Mouse (Mus musculus) thymus, adult 18-20 months (tissue): ENCODE results near the gene Senp1.
A peak's percentile ranks its signal among the peaks of the same experiment; 100 is the strongest.

Source experiments
- DNase-seq, 2 experiments: peaks; one replicate each; pipeline ENCODE4 v3.0.0; 2022; ENCODE audit warnings: mixed read lengths in 2 of 2

Senp1 gene

DNA sequence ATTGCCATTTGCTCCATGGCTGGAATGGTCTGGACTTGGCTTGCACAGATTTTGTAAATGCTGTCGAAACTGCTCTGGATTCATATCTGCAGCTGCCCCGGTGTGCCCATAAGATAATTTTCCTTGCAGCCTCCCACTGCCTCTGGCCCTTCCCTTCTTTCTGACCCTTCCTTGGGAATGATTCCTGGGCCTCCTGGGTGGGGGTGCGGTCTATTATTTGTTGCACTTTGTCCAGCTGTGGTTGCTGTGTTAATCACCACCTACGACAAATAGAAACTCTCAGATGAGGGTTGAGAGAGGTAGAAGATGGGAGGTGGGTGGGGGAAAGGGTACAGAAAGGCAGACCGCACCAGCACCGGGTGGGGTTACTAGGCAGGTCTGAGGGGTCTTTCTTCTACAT, 13.7 kb upstream of the Senp1 start:
- no peak for DNase-seq

DNA sequence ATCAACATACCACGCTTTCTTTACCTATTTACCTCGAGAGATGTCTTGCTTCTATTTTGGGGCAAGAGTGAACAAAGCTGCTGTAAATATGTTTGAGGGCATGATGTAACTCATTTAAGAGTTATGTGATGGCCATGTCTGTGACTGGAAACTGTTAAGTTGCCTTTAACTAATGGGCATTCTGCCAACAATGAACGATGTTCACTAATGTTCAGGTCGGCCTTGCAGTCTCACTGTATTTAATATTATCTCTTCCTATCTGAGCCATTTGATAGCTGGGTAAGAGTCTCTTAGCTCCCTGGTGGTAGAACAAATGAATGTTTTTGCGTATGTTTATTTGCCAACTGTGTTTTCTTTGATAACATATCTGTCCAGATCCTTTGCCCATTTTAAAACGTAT, 13.0 kb upstream of the Senp1 start:
- no peak for DNase-seq

DNA sequence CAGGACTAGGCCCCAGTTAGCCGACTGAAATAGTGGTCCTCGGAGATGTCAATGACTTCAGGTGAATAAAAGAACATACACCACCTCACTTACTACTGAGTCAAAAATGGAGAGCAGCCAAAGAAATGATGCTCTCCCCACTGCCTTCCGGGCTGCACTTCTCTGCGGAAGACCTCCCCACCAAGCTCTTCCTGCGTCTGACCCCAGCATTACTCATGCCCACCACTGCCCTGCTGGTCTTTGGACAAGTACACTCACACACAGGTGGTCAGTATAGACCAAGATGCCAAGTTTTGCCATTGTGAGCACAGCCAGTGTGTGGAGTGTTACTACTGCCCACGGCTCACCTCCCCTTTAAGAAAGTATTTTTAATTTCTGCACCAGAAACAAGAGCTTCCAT, 8.9 kb upstream of the Senp1 start:
- no peak for DNase-seq

DNA sequence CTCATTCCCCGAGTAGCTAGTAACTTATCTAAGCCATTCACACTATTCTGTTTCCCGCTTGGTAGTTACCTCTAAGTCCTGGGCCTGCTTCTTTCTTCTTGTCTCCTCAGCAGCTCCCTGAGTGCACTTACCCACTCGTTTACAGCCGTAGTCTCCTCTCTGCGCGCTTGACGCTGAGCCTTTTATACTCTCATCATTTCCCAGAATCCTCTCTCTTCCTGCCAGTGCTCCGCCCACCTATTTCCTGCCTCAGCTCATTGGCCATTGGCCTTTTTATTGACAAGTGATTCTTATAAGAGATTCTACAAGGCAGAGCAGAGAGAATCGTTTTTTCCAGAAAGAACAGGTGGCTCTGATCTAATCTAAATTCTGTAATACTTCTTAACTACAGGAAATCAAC, 5.0 kb upstream of the Senp1 start:
- DNase-seq, result no peak

DNA sequence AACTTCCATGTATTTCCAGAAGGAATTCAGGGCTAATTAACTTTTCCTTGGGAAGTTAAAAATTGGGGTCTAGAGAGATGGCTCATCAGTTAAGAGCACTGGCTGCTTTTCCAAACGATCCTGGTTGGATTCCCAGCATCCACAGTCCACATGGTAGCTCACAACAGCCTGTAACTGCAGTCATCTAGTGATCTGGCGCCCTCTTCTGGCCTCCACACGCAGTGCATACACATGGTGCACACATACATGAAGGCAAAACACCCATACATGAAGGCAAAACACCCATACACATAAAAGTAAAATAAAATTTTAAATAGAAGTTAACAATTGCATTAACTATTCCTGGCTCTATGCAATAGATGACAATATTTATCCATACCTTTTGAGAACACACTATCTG, 3.4 kb upstream of the Senp1 start:
- no peak for DNase-seq

DNA sequence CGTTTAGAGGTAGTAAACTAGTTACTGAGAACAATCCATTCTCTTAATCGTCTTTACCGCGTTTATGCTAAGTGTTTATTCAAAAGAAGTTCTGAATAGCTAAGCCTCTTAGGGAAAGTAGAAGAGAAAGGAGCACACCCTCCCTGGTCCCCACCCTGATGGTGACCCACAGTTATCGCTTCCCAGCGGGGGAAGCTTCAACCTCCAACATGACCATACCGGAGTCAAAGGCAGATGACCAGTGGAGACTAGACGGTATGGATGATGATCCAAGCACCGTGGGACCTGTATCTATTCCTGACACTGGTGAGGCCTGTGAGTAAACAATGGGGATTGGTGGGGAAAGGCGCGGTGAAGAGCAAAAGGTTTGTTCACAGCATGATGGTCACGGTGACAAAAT, 1.4 kb upstream of the Senp1 start:
- DNase-seq, result no peak

DNA sequence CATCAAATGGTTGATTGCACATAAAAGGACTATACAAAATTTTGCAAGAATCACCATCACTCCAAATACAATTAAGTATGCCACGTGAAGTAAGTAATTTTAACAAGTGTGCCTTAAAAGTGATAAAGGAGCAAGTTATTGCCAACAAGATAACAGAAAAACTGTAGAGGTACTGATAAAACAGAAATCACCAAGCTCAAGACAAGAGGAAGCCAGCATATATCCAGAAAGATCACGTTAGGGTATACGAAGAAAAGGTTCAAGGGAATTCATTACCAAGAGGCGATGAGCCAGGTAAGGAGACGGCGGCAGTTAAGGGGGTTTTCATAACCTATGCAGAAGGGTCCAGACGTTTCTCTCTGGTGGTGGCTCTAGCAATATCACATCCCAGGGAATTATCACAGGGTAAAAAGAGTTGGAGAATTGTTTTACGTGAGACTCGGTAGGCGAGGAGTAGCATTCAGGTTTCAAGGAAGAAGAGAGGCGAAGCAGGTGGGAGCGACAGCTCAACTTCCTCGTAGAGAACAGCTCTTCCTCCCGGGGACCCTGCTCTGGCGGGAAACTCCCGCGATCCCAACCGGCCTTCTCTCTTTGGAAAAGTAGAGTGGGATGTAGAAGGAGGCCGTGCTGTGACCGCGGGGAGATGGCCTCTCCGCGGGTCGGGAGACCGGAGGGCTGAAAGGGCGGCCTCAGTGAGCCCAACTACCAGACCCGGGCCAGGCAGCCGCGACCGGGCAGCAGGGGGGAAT, 998 bp downstream of the Senp1 start, which contains the start of gene Pfkm:
Pfkm (plus strand) TSS at position 218 of the 749 bp plus-strand sequence.
- no peak for DNase-seq

DNA sequence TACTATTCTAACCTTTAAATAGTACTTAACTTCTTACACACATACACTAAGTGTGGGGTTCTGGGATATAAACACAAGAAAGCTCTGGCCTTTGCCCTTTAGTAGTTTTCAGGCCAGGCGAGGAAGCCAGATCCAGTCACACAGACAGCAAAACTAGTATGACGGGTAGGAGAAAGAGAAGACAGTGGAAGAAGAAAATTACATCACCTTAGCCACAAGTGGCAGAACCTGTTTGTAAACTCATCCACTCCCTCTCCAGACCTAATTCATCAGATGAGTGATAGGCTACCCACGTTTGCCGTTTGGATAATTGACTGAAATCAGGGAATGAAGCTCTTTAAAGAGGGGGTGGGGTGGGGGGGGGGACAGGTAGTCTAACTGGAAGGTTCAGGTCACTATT, 1.7 kb downstream of the Senp1 start:
- no peak for DNase-seq

DNA sequence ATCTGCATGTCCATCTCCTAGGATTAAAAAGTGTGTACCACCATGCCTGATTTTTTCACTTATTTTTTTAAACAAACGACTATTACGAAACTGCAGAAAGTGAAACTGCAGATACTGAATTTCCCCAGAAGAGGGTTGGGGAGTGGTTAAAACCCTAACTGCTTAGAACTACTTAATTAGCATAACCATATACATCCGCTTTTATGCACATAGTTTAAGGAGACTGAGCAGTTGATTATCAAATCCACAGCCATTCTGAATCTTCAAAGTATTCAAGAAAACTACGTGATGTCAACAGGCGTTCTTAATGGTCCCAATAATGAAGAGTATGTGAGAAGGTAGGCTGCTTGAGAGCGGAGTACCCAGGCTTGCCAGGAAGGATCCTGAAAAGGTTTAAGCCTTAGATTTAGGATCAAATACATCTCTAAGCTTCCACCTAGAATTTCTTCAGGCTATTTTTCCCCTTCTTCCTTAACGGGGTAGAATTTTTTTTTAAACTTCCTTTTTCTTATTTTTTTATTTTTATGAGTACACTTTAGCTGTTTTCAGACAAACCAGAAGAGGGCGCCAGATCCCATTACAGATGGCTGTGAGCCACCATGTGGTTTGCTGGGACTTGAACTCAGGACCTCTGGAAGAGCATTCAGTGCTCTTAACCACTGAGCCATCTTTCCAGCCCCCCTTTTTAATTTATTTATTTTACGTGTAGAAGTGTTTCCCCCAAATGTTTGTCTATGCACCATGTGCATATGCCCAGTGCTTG, 3.9 kb downstream of the Senp1 start:
- no peak for DNase-seq

DNA sequence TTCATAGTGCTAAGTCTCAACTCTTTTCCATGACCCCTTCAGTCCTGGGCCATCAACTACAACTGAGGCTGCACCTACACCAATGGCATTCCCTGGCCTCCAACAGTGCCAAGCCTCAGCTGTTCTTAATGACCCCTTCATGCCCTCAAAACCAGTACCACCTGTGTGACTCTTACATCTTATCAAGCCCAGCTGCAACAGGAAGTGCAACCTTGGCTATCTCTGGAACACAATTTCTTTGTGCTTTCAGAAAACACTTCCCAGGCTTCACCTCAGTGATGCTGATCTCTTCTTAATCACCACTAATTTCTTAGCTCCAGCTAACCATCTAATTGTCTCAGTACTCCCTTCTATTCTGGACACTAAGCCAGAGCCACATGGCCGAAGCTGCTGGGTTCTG, 4.7 kb downstream of the Senp1 start:
- no peak for DNase-seq

DNA sequence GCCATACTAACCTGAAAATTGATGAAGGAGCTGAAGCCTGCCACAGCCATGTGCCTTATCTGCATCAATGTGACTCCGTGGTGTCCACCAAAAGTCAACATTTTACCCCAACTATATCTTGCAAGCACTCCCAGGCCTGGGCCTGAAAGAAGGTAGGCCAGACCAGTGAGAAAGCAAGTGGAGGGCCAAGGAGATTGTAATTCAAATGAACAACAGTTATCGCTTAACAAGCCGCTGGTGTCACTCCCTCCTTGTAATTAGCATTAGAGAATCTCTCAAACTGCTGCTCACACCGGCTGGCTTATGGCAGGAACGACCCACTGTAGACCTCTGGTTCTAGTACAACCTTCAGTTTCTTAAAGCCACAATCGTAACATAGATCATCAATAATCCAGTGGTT, 16.6 kb downstream of the Senp1 start:
- no peak for DNase-seq

DNA sequence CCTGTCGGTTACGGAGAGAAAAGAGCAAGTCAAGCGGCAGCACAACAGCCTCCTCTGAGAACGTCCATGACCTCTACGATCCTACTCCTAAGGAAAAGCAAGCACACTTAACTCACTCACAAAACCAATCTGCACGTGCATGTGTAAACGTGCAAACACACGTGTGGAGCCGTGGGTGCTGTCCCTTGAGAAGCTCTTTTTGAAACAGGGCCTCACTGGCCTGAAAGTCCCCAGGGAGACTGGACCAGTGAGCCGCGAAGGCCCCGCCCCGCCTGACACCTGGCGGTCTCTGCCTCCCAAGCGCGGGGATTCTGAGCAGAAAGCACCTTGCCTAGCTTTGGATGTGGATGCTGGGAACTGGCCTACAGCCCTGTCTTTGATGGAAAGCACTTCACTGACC, 18.5 kb downstream of the Senp1 start:
- DNase-seq, result no peak

DNA sequence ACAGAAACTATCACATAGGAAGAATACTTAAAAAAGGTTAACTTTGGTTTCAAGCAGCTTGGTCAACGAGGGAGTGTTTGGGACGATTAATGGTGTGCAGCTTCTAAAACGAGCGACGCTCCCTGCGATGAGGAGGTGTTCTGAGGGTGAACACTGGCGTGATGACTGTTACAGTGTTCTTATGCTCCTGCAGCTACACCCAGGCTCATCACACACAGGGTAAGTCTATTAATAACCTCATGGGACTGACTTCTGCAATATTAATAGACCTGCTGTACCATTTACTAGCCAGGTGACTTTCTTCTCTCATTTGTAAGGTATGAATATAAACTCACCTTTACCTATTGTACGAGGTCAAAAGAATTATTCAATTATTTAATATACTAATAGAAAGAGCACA, 19.0 kb downstream of the Senp1 start:
- DNase-seq, result no peak

DNA sequence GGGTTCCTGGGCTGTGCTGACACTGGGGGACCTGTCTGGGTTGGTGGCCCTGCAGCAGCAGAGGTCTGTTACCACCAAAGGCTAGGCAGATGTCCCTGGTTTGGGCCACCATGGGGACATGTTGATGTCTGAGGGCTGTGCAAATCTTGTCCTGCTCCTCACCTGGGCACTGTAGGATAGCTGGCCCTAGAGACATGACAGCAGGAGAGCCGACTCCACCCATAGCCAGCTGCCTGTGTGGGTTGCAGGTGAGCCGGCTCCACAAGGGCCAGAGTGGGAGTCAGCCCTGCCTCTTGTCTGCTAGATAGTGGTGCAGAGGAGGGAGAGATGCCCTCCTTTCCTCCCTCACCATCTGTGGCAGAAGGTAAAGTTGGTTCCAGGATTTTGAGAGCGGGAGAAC, 23.2 kb downstream of the Senp1 start:
- no peak for DNase-seq

DNA sequence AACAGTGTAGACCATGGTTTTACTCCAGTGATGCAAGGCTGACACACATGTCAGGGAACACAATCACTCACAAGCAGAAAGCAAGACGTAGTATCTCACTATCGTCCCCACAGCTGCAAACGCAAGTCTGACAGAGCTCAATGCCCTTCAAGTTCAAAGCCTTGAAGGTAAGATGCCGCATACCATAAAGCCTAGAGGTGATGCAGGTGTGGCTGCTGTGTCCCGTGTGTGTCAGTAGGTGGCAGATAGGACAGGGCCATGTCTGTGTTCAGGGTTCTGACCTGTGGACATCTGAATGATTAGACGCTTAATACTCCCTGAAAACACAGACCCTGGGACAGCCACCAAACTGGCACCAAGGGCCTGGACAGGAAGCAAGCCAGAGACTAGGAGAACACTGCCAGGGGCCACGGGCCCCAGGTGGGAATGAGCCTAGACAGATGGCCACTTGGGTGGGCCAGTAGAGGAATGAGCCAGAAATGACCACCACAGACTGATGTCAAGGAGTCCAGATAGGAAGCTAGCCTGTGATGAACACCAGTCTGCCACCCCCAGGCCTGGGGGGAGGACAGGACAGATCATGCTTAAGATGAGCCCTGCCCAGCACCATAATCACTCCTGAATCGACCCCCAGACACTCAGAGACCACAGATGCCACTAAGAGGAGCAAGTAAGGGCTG, 23.8 kb downstream of the Senp1 start:
- DNase-seq, result peak; percentile 18 to 64

DNA sequence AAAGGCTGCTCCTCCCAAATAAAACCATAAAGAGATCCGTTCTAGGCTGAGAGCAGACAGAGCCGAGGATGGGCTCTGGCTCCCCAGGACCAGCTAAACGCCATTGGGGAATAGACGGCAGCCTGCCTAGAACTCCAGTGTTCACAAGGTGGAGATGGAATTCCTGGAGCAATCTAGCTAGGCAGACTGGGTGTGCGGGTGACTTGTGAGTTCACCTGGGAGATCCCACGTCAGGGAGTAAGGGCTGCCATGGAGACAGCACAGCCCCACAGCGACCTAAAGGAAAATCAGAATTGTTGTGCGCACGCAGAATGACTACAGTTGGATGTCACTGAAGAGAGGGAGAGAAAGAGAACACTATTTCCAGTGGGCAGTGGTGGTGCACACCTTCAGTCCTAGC, 25.0 kb downstream of the Senp1 start:
- DNase-seq, result no peak

DNA sequence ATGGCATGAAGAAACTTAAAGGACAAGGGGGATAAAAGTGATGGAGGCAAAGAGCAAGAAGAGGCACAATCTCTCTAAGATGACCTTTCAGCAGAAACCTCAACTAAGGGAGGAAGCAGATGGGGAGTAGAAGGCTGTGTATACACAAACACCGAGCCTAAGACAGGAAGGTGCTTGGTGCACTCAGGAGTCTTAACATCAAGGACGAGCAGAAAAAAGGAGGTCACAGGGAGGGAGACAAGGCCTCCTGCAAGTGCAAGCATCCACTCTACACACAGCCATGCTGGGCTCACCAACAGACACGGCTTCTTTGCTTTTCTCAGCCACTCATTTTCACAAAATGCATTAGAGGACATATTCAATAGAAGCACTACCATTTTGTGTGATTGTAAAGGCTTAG, 26.1 kb downstream of the Senp1 start:
- peak; percentile 47 to 73 for DNase-seq

DNA sequence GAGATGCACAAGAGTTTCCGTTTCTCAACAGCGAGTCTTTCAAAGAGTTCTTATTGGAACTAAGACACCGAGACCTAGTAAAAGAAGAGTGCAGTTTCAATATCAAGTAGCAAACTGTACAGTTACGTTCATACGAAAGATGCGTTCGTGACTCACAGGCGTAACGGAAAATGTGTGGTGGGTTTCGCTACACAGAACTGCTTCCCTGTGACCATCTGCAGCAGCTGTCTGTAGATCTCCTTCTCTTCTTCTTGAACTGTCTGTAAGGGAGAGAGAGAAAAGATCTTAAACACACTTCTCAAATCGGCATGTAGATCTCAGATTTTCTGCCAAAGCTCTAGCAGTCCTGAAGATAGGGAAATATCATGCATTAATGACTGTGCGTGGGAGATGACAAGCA, 26.9 kb downstream of the Senp1 start:
- DNase-seq, result peak; percentile 19 to 54

DNA sequence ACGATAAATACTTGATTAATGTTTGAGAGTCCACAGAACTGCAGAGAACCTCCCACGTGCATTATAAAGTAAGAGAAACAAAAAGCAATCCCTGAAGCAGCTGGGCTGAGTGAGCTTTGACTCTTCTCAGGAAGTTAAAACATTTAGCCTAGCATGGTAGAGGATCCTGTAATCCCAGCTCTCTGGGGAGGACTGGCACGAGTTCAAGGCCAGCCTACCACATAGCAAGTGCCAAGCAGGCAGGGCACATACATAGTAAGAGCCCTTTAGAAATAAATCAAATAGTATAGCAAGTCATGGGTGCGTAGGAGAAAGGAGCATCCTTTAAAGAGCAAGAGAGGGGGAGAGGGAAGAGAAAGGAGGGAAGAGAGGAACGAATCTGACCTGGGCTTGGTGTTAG, 27.7 kb downstream of the Senp1 start:
- no peak for DNase-seq

DNA sequence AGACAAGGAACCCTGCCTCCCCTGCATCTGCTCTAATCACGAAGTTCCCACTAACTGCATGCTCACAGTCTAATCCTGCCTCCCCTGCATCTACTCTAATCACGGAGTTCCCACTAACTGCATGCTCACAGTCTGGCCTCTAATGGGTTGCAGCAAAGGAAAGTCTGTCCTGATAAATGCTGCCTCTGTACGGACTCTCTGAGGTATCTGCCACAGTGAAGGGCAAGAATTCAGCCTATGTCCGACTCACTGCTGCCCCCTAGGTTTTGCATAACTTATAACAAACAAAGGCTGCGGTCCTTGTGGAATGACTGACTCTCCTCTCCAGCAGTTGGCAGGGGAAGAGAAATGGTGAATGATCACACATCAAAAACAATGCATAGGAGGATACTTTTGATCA, 38.3 kb downstream of the Senp1 start:
- no peak for DNase-seq

DNA sequence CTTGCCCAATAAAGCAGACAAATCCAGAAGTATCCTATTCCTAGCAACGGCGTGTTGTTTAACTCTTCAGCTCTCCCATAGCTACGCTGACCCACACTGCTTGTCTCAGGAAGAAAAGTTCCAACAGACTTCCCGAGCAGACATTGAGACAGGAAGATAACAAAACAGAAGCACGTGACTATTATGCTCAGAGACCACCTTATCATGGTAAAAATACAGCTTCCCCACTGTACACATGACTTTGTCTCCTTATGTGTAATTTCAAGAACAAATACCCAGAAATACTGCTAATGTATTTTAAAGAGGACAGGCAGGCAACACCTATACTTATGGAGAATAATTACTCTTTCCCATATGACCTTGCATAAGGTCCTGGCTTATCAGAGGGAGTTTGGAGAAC, 41.9 kb downstream of the Senp1 start:
- DNase-seq, result no peak

DNA sequence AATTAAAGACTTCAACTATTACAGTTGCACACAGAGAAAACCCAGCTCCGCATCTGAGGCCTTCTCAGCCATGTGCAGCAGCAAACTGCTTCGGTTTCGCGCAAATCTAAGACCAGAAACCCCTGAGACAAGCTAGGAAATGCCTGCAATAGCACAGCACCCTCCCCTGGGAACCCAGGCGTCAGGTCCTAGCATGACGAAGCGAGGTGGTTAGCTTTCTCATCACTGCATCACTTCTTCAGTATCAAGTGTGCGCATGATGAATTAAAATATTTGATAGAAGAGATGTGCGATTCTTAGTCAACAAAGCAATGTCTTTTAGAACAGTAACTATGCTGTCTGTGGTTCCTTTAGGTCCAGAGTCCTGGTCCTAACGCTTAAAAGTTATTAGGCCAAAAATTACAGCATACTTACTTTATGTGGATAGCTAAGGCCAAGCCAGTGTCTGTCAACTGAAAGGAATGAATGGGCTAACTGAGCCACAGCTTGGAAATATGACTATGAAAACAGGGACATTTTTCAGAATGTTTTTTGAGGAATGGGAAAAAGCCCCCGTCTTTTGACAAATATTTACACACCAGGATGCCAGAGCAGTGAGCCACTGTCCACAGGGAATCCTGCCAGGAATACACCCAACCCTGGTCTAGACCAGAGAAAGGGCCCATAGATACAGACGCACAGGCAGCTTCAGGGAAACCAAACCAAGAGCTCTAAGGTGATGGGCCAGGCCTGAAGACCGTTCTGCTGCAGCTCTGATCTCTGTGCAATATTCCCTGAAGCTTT, 44.4 kb downstream of the Senp1 start:
- no peak for DNase-seq

DNA sequence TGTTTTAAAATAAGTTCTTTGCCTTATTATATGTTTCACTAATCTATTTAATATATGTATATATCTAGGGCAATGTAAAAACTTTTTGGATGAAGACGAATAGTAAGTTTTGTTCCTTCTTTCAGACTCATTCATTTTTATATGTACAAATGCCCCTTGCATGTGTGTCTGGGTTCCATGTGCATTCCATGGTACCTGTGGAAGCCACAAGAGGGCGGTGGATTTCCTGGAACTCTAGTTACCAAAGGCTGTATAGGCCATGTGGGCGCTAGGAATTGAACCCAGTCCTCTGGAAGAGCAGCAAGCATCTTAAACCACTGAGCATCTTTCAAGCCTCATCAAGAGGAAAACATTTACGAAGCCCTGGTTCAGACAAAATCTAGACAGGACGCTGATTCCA, 49.2 kb downstream of the Senp1 start:
- no peak for DNase-seq
